Mouse (Mus musculus) stomach, embryonic 14.5 days (tissue): ENCODE measurements at regions not wholly inside any gene's neighbourhood (a gene's known extent, or its start where the extent isn't known, plus 50 kb on each side); places are given as distances from the start of the nearest gene placed in this dataset.

Source experiments
- ATAC-seq: fragments of 200-750 bp; cut with Nextera tagmentation; 2 replicates; pipeline ENCODE4 v1.8.0; 2017; ENCODE audit warnings: low read depth, moderate TSS enrichment; ENCODE audit not compliant: insufficient number of reproducible peaks, insufficient read depth, low FRiP score
- H3K27ac ChIP-seq: fragments of 300-500 bp; sonication (generic); 2 replicates; pipeline ENCODE4 v1.5.1; 2014; ENCODE audit warnings: mild to moderate bottlenecking, low read length, moderate library complexity, mixed read lengths
- H3K27me3 ChIP-seq: fragments of 300-500 bp; sonication (generic); 2 replicates; pipeline ENCODE4 v1.6.1; 2014; ENCODE audit warnings: low read length, control low read depth, mixed read lengths; ENCODE audit not compliant: control insufficient read depth, insufficient read depth
- H3K36me3 ChIP-seq: fragments of 300-500 bp; sonication (generic); 2 replicates; pipeline ENCODE4 v1.6.1; 2014; ENCODE audit warnings: mild to moderate bottlenecking, control low read depth, low read length, moderate library complexity, mixed read lengths; ENCODE audit not compliant: control insufficient read depth, insufficient read depth
- H3K4me1 ChIP-seq: fragments of 300-500 bp; sonication (generic); 2 replicates; pipeline ENCODE4 v1.6.1; 2014; ENCODE audit warnings: low read length, control low read depth, mixed read lengths; ENCODE audit not compliant: control insufficient read depth, insufficient read depth
- H3K4me2 ChIP-seq: fragments of 300-500 bp; sonication (generic); replicated peaks from 2 replicates; pipeline ENCODE4 v1.6.1; 2014; ENCODE audit warnings: low read depth, low read length, control low read depth
- H3K4me3 ChIP-seq: fragments of 300-500 bp; sonication (generic); 2 replicates; pipeline ENCODE4 v1.5.1; 2014; ENCODE audit warnings: low read depth, low read length, control low read depth
- H3K9ac ChIP-seq: fragments of 300-500 bp; sonication (generic); replicated peaks from 2 replicates; pipeline ENCODE4 v1.6.1; 2014; ENCODE audit warnings: low read depth, mild to moderate bottlenecking, control low read depth, low read length, moderate library complexity, mixed read lengths
- H3K9me3 ChIP-seq: fragments of 300-500 bp; sonication (generic); 2 replicates; pipeline ENCODE4 v1.6.1; 2016; ENCODE audit warnings: low read depth, low read length, control low read depth; ENCODE audit not compliant: control insufficient read depth
- WGBS: fragments of 180-500 bp; shearing (Covaris S2); extraction: QIAGEN DNeasy Blood & Tissue Kit; methylation state at CpG from one replicate; pipeline ENCODE4 v1.1.7; 2014; 5-methylcytosine and 5-hydroxymethylcytosine counted together

GRCm38 (mm10) chr14:68973636-68974101, 320.4 kb downstream of the Synb start:
- WGBS = 73% methylated on average over 8 of the region's 8 CpGs
- no peaks in the 10 kb centered on the region for H3K36me3 ChIP-seq
- H3K9ac ChIP-seq = no peak overlapping the region
- no peak overlapping the region for H3K27ac ChIP-seq
- H3K27me3 ChIP-seq = no peaks in the 10 kb centered on the region
- H3K9me3 ChIP-seq = no peaks in the 10 kb centered on the region
- no peak for ATAC-seq
- no peak overlapping the region for H3K4me3 ChIP-seq
- H3K4me2 ChIP-seq = no peak overlapping the region
- H3K4me1 ChIP-seq = no peaks in the 10 kb centered on the region

- Histone ChIP-seq H3K27ac (no peak overlapping the region), H3K4me3 (no peak overlapping the region), H3K9me3 (no peaks in the 10 kb centered on the region), H3K9ac (no peak overlapping the region), H3K27me3 (no peaks in the 10 kb centered on the region), H3K4me2 (no peak overlapping the region), H3K4me1 (no peaks in the 10 kb centered on the region), H3K36me3 (no peaks in the 10 kb centered on the region)
- no peak for ATAC-seq
- WGBS = 6% methylated on average over 1 of the region's 1 CpGs
Observed at GRCm38 (mm10) chr14:68966758-68967157, 327.3 kb downstream of the Synb start.

GRCm38 (mm10) chr14:68954577-68955460, 339.3 kb downstream of the Synb start:
- Histone ChIP-seq H3K27ac (no peak overlapping the region), H3K4me2 (no peak overlapping the region), H3K9me3 (no peaks in the 10 kb centered on the region), H3K4me3 (no peak overlapping the region), H3K36me3 (no peaks in the 10 kb centered on the region), H3K27me3 (no peaks in the 10 kb centered on the region), H3K4me1 (no peaks in the 10 kb centered on the region), H3K9ac (no peak overlapping the region)
- WGBS = 73% methylated on average over 9 of the region's 9 CpGs
- ATAC-seq = no peak

GRCm38 (mm10) chr14:68945906-68946305, 348.2 kb downstream of the Synb start:
- Histone ChIP-seq H3K9me3 (no peaks in the 10 kb centered on the region), H3K27ac (no peak overlapping the region), H3K27me3 (no peaks in the 10 kb centered on the region), H3K36me3 (no peaks in the 10 kb centered on the region), H3K4me1 (0 out of 2 replicates have a peak, but pooled peaks cover 5% of the 10 kb centered on the region), H3K4me2 (no peak overlapping the region), H3K9ac (no peak overlapping the region), H3K4me3 (no peak overlapping the region)
- no peak for ATAC-seq
- WGBS = 71% methylated on average over 3 of the region's 3 CpGs

GRCm38 (mm10) chr14:68945434-68945833, 348.7 kb downstream of the Synb start:
- WGBS = 51% methylated on average over 4 of the region's 4 CpGs
- no peaks in the 10 kb centered on the region for H3K27me3 ChIP-seq
- no peak for ATAC-seq
- H3K9ac ChIP-seq = no peak overlapping the region
- no peak overlapping the region for H3K27ac ChIP-seq
- 0 out of 2 replicates have a peak, but pooled peaks cover 5% of the 10 kb centered on the region for H3K4me1 ChIP-seq
- no peak overlapping the region for H3K4me3 ChIP-seq
- no peaks in the 10 kb centered on the region for H3K36me3 ChIP-seq
- H3K4me2 ChIP-seq = no peak overlapping the region
- H3K9me3 ChIP-seq = no peaks in the 10 kb centered on the region

GRCm38 (mm10) chr14:68941759-68942158, 352.3 kb downstream of the Synb start:
- H3K4me1 ChIP-seq = 0 out of 2 replicates have a peak, but pooled peaks cover 5% of the 10 kb centered on the region
- 80% methylated on average over 2 of the region's 2 CpGs for WGBS
- no peak overlapping the region for H3K4me2 ChIP-seq
- no peak overlapping the region for H3K4me3 ChIP-seq
- no peaks in the 10 kb centered on the region for H3K36me3 ChIP-seq
- H3K9ac ChIP-seq = no peak overlapping the region
- H3K9me3 ChIP-seq = no peaks in the 10 kb centered on the region
- no peaks in the 10 kb centered on the region for H3K27me3 ChIP-seq
- no peak for ATAC-seq
- no peak overlapping the region for H3K27ac ChIP-seq

GRCm38 (mm10) chr14:68941132-68941690, 352.9 kb downstream of the Synb start:
- ATAC-seq = no peak
- Histone ChIP-seq H3K4me2 (no peak overlapping the region), H3K27me3 (no peaks in the 10 kb centered on the region), H3K9me3 (no peaks in the 10 kb centered on the region; the same call in 1 of the 2 replicates), H3K27ac (no peak overlapping the region), H3K9ac (no peak overlapping the region), H3K4me3 (no peak overlapping the region), H3K4me1 (0 out of 2 replicates have a peak, but pooled peaks cover 5% of the 10 kb centered on the region), H3K36me3 (no peaks in the 10 kb centered on the region)
- 54% methylated on average over 7 of the region's 7 CpGs for WGBS

GRCm38 (mm10) chr14:68935303-68935662, 358.8 kb downstream of the Synb start:
- no peaks in the 10 kb centered on the region for H3K36me3 ChIP-seq
- ATAC-seq = no peak
- no peaks in the 10 kb centered on the region; the same call in 1 of the 2 replicates for H3K9me3 ChIP-seq
- H3K4me3 ChIP-seq = no peak overlapping the region
- H3K9ac ChIP-seq = no peak overlapping the region
- H3K4me1 ChIP-seq = 0 out of 2 replicates have a peak, but pooled peaks cover 11% of the 10 kb centered on the region
- no peak overlapping the region for H3K4me2 ChIP-seq
- H3K27ac ChIP-seq = no peak overlapping the region
- 52% methylated on average over 6 of the region's 6 CpGs for WGBS
- H3K27me3 ChIP-seq = no peaks in the 10 kb centered on the region
